Mouse (Mus musculus): ENCODE measurements at regions not wholly inside any gene's neighbourhood (a gene's known extent, or its start where the extent isn't known, plus 50 kb on each side); places are given as distances from the start of the nearest gene placed in this dataset.
A peak's percentile ranks its signal among the peaks of the same experiment; 100 is the strongest.

DNA sequence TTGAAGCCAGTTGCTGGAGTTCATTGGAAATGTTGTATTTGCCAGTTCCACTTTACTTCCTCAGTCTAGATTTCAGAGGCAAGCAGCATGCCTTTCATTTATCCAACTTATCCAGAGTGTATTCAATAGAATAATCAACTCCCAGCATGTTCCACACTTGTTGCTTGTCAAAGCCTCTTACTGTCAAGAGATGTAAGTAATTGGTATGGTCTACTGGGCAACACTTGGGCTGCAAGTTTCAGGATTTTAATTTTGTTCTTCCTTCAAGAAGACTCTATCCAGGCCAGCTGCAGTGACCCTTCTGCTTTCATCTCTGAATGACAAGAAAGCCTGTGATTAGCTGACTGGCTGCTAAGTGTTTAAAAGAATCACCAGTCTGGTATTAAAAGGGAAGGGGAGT lies 3131.6 kb upstream of the Lrrc6 start:
- DNase-seq (ENCODE audit: low spot score in 2 of 2), result no peak

DNA sequence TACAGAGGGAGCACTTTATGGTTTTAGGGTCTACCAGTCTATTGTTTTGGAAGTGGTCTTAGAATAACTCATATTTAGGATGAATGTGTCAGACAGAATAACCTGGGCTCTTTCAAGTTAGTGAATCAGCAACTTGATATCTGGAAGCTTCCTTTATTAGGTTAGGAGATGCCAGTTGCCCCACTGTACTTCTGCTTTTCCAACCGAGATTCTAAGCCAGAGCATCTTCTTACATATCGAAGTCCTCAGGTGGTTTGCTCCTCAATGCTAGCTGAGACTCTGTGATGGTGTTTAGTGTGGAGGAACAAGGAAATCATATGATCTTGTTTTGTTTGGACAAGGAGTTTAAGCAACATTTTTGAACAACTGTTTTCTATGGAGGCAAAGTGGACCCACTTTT lies 3117.3 kb upstream of the Lrrc6 start:
- DNase-seq (ENCODE audit: low spot score in 2 of 2), result no peak

DNA sequence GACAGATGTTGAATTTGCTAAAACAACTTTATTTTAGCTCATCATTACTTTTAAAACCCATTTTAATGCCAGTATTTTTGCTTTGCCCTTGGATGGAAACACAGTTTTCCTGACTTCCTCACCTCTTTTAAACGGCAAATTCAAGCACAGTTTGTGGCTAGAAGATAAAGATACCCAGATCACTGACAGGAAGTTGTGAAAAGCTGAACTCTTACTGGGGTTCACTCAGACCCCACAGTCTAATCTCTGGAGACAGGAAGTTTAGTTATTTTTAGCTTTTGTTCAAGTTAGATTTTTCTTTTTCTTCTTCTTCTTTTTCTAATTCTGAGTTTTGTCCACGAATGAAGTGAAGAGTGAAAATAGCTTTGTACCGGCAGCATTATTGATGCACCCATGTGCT lies 3113.3 kb upstream of the Lrrc6 start:
- no peak for DNase-seq (ENCODE audit: low spot score in 2 of 2)

DNA sequence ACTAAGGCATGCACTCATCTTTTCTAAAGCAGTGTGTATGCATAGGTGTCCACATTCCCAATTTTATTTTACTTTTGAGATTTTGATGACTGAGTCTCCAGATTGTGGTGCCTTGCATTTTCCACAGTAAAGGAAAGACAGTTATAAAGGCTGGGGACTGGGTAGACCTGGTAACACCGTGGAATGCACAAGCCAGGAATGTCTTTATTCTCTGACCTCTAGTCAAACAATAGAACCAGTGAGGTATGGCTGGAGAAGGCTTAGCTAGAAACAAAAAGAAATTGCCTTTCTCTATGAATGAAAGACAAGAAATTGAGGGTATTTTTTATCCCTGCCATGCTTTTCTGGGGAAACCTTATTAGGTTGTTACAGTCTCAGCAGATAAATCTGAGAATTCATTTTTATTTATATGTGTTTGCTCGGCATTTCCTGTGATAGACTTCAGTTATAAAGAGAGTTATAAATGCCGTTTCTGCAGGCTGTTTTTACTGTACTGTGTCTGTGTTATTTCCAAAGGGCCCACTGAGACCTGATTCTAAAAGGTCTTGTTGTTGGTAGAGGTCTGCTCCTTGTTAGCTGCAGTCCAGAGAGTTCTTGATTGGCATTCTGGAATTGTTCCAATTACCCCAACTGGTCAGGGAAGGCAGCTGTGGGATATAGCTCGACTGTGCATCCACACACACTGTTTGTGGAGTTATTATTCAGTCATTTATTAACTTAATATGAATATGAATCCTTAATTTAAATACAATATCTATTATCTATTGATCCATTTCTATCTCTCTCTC lies 3090.7 kb upstream of the Lrrc6 start:
- DNase-seq (ENCODE audit: low spot score in 2 of 2), result no peak

DNA sequence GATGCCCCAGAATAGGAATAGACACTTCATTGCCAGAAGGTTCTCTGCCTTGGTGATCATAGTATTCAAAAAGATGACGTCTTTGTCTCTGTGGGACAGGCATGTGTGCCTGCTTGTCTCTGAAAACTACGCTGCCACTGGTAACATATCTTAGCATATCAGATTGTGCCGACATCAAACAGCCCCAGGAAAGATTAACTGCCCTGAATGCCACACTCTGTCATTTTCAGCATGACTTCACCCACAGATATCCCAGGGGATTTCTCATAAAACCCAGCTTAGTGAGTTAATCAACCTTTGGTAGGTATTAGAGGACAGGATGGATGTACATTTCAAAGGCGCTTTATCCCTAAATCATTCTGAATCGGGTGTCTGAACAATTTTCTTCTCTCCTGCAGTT lies 3087.4 kb upstream of the Lrrc6 start:
- no peak for DNase-seq (ENCODE audit: low spot score in 2 of 2)

DNA sequence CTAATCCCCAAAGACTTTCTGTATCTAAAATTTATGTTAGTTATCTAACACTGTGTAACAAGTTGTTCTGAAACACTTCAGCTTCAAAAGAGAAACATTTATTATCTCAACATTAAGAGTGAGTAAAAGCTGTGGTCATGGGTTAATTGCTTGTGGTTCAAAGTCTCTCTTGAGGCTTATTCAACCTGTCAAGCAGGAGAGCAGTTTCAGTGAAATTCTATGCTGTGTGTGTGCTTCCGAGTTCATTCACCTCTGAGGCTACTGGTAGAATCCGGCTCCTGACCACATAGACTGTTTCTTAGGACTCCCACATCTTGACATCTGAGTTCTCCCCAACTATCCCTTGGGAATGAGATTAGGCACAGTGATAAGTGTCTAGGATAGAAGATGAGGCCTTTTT lies 3076.0 kb upstream of the Lrrc6 start:
- DNase-seq (ENCODE audit: low spot score in 2 of 2), result no peak

DNA sequence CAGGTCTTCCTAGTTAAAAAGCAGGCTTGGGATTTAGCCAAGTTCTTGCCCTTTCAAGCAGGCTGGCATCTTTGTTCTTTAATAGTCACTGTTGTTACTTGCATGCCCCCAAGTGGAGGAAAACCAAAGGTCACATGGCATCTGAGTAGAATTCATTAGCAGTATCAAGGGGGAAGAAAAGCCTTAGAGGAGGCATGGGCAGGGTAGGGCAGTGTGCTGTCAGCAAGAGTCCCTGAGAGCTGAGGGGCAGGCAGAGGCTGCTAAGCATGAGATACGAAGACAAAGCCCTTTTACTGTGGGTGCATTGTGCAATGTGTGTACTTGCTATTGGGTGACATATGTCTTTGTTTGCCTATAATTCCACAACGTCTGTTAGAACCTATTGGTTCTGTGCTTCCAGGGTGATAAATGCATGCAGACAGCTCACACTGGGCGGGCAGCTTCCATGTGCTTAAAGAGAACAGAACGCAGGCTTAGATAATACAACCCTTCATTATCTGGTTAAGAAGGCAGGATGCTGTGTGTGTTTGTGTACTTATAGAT lies 3075.0 kb upstream of the Lrrc6 start:
- no peak for DNase-seq (ENCODE audit: low spot score in 2 of 2)

DNA sequence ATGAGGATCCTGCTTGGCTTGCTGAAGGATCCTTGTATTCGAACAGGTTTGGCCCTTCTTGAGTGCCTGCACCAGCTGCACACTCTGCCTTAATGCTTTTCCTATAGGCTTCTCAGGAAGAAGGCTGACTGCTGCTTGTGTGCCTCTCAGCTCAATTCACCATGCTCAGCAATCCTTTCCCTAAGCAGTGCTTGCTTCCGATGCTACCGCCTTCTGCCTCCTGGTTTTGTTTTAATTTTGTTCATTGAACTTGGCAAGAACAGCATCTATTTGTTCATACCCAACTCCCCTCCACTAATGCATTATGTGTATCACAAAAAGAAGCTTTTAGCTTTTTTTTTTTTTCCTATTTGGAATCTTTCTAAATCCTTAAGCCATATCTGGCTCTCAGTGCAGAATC lies 3053.5 kb upstream of the Lrrc6 start:
- peak in 1 of 2 experiments; percentile 6 for DNase-seq (ENCODE audit: low spot score in 2 of 2)

DNA sequence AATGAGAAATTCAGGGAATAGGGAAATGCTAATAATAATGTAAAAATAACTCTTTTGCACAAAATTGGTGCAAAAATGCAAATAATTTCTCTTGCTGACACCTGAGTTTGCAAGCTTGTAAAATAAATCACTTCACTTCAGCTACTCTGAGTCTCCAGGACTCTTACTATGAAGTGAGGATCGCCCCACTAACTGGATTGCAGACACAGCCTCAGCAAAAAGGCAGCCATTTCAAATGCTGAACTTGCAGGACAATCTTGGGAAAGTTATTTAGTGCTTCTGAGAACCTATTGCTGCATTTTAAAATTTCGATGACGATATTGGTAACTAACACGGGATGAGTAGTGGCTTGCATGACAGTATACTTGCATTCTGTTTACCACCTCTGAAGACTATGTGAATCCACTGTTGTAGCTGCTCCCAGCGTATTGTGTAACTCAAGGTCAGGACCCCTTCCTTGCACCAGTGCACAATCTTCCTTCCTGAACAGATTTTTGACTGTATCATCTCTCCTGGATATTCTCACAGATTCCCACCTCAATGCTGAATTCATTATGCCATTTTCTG lies 3051.4 kb upstream of the Lrrc6 start:
- DNase-seq (ENCODE audit: low spot score in 2 of 2), result no peak

DNA sequence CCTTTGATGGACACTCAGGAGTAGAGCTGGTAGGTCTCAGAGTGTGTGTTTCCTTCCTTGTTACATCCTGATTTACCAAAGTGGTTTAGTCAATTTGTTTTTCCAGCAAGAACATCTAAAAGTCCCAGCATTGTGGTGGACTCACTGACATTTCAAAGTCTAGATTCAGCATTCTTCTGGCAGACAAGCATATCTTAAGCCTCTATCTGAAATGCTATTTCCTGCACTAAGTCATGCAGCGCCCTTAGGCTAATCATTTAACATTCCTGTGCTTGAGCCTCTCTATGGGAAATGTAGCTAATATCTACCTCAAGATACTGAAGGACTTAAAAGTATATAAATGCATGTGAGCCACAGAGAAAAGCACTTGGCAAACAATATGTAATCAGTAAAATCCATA lies 3050.3 kb upstream of the Lrrc6 start:
- DNase-seq (ENCODE audit: low spot score in 2 of 2), result no peak

DNA sequence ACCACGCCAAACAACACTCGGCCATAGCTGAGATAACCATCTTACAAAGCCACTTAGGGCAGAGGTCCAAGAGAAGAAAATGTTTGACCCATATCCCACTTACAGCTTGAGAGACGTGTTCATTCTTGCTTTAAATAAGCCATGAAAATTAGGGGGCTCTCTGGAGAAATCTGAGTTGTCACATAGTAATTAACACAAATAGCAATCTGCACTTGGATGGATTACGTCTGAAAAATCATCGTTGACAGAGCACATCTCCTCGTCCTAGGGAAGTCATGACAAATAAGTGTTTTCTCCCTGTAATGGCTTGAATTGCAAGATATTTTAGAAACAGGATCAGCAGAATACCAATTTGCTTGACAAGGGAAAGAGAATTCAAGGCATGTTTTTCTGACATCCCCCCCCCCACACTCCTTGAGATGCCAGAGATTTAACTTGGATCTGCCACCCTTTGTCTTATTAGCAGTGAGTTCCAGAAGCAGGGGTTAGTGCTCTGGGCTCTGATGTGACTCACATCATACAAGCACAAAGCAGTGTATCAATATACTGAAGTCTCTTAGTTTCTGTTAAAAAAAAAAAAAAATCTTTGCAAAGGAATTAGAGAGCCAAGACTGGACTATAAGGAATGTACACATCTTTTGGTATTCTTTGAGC lies 3025.9 kb upstream of the Lrrc6 start:
- no peak for DNase-seq (ENCODE audit: low spot score in 2 of 2)

DNA sequence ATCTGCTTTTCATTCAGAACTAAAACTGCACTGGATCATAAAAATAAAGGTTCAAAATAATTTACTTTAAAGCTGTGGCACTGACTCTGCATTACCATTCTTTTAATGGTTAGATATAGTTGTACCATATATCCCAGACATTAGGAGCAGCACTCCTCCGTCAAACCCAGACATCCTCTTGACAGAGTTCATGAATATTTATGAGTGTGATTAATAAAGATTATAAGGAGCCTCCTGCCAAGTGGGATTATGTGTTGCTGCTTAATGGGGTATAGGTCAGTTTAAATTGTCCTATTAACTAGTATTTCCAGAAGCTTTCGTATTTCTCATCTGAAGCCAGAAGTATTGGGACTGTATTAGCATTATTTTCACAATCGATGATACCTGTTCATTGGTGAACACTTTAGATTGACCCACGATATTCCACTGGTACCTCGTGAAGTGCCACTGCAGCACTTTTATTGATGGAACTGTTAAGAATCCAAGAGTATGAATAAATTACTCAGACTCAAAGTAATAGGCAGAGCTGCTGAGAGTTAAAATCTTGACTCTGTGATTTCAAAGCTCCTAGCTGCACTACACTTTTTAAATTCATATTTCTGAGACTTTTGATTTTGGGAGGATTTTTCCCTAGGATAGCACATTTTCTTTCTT lies 2983.8 kb upstream of the Lrrc6 start:
- no peak for DNase-seq (ENCODE audit: low spot score in 2 of 2)

DNA sequence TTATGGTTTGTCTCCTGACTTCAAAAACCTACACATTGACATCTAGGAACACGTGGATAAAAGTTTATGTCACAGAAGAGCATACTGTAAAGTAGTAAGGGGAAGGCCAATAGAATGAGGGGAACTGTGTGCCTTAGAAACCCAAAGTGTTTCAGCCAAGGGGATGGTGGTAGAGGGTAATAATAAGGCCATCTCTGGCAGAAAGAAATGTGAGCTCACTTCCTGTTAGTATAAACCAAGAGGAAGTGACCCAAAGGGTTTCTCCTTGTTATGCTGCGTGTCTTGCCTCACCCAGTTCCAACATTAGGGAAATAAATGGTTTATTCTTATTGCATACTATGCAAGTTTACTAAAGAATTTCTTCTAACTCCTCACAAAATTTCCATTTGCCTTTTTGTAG lies 2982.4 kb upstream of the Lrrc6 start:
- no peak for DNase-seq (ENCODE audit: low spot score in 2 of 2)

DNA sequence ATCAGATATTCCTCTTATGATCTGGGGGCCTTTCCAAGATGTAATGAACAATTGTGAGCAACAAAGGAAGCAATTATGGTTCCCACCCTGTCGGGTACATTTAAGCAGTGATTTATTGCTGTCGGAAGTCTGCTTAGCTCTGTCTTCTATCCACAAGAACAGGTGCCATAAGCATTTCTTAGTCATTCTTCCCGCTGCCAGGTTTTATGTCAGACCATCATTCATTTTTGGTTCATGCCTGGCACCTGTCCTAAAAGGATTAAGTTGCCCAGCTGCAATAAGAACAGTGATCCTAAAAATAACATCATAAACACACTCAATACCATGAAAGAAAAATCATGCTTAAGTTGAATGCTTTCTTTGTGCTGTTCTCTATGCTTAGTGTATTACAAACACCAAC lies 2980.4 kb upstream of the Lrrc6 start:
- no peak for DNase-seq (ENCODE audit: low spot score in 2 of 2)

DNA sequence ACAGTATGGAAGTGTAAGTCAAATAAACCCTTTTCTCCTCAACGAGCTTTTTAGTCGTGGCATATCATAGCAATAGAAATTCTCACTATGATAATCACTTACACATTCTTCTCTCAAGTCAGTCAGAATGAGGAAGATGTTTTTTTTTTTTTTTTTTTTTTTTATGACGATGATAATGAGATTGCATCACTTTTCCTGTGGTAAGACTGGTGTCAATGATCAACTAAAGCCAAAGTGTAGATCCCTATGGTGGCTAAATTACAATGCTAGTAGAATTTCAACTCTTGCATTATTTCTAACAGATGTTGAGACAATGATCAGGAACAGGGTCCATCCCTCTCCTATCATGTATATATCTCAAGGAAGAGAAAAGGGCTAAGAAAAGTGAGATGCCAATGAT lies 2976.3 kb upstream of the Lrrc6 start:
- no peak for DNase-seq (ENCODE audit: low spot score in 2 of 2)

DNA sequence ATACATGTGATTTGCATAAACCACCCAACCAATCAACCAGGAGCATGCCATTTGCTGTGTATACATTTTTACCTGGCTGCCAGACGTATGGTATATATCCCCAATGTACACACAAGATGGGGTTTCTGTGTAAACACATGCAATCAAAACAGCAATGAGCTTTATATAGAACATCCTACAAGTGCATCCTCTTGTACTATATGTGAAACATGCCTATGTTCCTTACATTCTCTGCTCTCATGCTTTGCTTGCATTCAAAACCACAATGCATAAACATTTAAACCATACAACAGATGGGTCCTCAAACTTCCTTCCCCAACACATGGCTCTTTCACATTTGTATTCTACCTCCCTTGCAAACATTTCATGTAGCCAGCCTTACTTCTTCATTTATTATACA lies 2968.9 kb upstream of the Lrrc6 start:
- no peak for DNase-seq (ENCODE audit: low spot score in 2 of 2)

DNA sequence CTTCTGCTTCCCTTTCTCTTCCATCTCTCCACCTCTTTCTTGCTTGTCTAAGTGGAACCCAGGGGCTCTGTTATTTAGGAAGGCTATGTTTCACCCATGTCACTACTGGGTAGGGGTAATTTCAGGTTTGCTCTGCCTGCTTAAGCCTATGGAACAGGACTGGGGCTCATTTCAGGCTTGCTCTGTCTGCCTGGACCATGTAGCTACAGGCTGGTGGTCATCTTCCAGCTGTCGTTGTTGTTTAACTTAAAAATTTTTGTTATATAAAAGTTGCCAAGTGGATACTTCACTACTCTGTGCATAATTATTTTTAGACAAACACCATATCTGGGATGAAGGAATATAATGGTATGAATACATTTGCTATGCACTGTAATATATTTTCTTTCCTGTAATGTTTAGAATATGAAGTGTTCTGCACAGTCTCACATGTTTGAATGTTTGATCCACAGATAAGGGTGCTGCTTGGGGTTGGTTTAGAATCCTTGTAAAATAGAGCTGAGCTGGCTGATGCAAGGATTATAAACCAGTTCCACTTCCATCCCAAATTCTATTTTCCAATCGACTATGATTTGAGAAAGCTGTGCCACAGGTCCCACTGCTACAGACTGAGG lies 2960.0 kb upstream of the Lrrc6 start:
- DNase-seq (ENCODE audit: low spot score in 2 of 2), result no peak

DNA sequence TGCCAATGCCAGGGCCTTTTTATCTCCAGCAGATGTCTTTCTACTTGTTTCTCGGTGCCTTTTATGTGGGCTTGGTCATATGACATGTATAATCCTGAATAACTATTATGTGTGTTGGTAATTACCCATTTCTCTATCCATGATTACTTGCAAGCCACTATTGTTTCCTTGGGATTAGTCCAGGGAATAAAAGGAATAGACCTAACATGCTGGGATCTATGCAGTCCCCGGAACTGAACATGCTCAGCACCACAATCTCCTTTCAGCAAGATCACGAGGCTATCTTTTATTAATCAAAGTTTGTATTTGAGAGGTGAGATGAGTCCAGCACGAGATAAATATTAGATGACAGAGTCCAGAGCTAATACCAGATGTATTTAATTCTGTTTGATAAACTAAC lies 2956.8 kb upstream of the Lrrc6 start:
- DNase-seq (ENCODE audit: low spot score in 2 of 2), result no peak

DNA sequence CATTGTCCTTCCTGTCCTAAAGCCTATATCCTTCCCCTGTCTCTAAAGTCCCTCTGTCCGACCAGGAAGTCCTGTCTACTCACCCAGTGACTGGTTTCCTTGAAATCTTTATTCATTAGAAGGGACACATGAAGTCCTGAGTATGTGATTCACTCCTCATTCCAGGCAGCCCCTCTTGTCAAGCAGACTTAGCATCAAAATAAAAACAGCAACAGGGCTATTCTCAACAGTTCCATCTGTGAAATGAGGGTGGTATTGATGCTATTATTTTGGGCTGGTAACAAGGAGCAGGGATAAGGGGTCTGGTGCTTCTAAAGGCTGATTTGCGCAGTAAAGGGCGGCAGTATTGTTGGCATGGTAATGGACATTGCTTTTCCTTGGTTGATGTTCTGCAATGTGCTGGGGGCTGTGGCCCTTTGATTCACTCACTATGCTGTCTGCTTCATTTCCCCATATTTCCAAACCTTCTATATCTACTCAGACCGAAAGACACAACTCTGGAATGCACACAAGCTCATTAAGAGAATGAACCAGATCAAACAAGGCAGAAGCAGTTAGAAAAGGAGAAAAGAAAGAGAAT lies 2955.6 kb upstream of the Lrrc6 start:
- no peak for DNase-seq (ENCODE audit: low spot score in 2 of 2)

DNA sequence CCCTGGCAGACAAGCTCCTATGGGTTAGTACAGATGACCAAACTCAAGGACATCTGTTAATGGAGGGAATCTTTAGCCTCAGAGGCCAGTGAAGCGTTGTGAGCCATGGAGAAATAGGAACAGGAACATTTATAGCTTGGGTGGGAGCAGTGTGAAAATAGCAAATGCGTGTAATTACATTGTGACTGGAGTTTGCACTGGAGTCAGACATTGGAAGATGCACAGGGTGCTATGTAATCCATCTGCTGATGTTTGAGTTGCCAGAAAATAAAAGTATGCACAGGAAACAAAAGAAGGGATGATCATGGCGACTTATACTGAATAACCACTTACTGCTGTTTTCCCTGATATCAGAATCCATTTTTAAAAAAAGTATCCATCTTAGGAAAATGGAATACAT lies 2940.3 kb upstream of the Lrrc6 start:
- peak; percentile 2 to 22 for DNase-seq (ENCODE audit: low spot score in 2 of 2)

DNA sequence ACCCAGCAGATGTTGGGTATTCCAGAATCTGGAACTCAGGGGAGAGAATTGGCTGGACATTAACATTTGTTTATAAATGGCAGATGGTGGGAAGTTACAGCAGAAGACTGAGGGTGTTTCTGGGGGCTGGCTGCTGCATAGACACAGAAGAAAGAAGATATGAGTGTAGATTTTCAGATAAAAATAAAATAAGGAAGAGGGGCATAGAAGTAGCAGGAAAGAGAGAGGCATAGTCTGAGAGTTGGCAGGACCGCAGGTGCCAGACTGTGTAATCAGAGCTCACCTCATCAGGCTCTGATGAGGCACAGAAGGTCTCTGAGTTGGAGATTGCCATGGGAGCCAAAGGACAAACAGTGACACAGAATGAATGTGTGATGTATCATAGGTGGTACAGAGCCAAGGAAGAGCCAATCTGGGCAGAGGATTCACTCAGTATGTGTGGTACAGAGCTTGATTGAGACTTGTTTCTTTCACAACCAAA lies 2912.9 kb upstream of the Lrrc6 start:
- DNase-seq (ENCODE audit: low spot score in 2 of 2), result peak; percentile 14 to 56

DNA sequence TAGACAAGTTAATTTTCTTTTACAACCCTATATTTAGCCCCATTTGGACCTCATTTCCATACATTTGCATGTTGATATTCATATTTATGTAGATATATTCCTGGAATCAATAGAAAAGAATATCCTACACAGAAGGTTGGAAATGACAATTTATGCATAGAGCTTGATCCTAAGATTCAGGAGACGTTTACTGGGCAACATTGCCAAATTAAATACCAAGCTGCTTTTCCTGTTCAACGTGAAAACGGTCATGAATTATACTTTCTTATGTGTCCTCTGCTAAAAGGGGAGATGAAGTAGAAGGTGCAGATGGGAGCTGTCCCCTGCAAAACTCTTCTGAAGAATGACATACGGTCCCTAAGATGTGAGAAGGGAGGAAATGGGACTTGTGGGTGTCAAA lies 2888.9 kb upstream of the Lrrc6 start:
- DNase-seq (ENCODE audit: low spot score in 2 of 2), result peak in 1 of 2 experiments; percentile 5

All from left cerebral cortex, adult 9 months (tissue).